Mouse (Mus musculus) T-helper 2 cell (primary cell): ENCODE measurements around the gene Clint1.

Experiments used
- in situ Hi-C: fragments of 300-600 bp; cut with MboI, MseI; formaldehyde crosslinking; loops from one replicate; pipeline ENCODE4 v1.15.1; 2025; ENCODE audit warnings: high pct_unique_total_duplicates

The Clint1 gene

GRCm38 (mm10) chr11:45851516-45852123 is at the start of gene Clint1:
Clint1 (plus strand) TSS chr11:45852051.
- in situ Hi-C loops, result no loop called here

- in situ Hi-C loops, result no loop called here
Observed at GRCm38 (mm10) chr11:45804068-45804467, 47.8 kb upstream of the Clint1 start.

- in situ Hi-C loops, result no loop called here
Observed at GRCm38 (mm10) chr11:45805312-45805772, 46.5 kb upstream of the Clint1 start.

- in situ Hi-C loops, result no loop called here
Observed at GRCm38 (mm10) chr11:45805810-45806209, 46.0 kb upstream of the Clint1 start.

GRCm38 (mm10) chr11:45806264-45806663 is 45.6 kb upstream of the Clint1 start:
- in situ Hi-C loops, result no loop called here

GRCm38 (mm10) chr11:45806809-45807208 is 45.0 kb upstream of the Clint1 start:
- in situ Hi-C loops, result no loop called here

- in situ Hi-C loops, result no loop called here
Observed at GRCm38 (mm10) chr11:45807820-45808219, 44.0 kb upstream of the Clint1 start.

GRCm38 (mm10) chr11:45809424-45809823 is 42.4 kb upstream of the Clint1 start:
- in situ Hi-C loops, result no loop called here

GRCm38 (mm10) chr11:45810056-45810455 is 41.8 kb upstream of the Clint1 start:
- in situ Hi-C loops, result no loop called here

- in situ Hi-C loops, result no loop called here
Observed at GRCm38 (mm10) chr11:45810805-45811204, 41.0 kb upstream of the Clint1 start.

- in situ Hi-C loops, result no loop called here
Observed at GRCm38 (mm10) chr11:45815603-45816002, 36.2 kb upstream of the Clint1 start.

GRCm38 (mm10) chr11:45816712-45817111 is 35.1 kb upstream of the Clint1 start:
- in situ Hi-C loops, result no loop called here

GRCm38 (mm10) chr11:45817996-45818395 is 33.9 kb upstream of the Clint1 start:
- in situ Hi-C loops, result no loop called here

GRCm38 (mm10) chr11:45820930-45821329 is 30.9 kb upstream of the Clint1 start:
- in situ Hi-C loops, result no loop called here

GRCm38 (mm10) chr11:45830112-45830511 is 21.7 kb upstream of the Clint1 start:
- in situ Hi-C loops, result no loop called here

GRCm38 (mm10) chr11:45830743-45831310 is 21.0 kb upstream of the Clint1 start:
- in situ Hi-C loops, result no loop called here

- in situ Hi-C loops, result no loop called here
Observed at GRCm38 (mm10) chr11:45831476-45832143, 20.2 kb upstream of the Clint1 start.

- in situ Hi-C loops, result no loop called here
Observed at GRCm38 (mm10) chr11:45835625-45836255, 16.1 kb upstream of the Clint1 start.

- in situ Hi-C loops, result no loop called here
Observed at GRCm38 (mm10) chr11:45837257-45837817, 14.5 kb upstream of the Clint1 start.

GRCm38 (mm10) chr11:45838450-45838849 is 13.4 kb upstream of the Clint1 start:
- in situ Hi-C loops, result no loop called here

GRCm38 (mm10) chr11:45840332-45840731 is 11.5 kb upstream of the Clint1 start:
- in situ Hi-C loops, result no loop called here

- in situ Hi-C loops, result no loop called here
Observed at GRCm38 (mm10) chr11:45846008-45846407, 5.8 kb upstream of the Clint1 start.
